Mouse (Mus musculus) adrenal gland, adult 18-20 months (tissue): ENCODE data around the gene Capn8. TPM values are rescaled to one million over a fixed set of nuclear protein-coding genes. Genes with fewer than 3 reads are reported as not detected.
A peak's percentile ranks its signal among the peaks of the same experiment; 100 is the strongest.

ENCODE experiments used
- DNase-seq, 2 experiments: peaks; one replicate each; pipeline ENCODE4 v3.0.0; 2021 to 2022; ENCODE audit warnings: low spot score in 2 of 2
- total RNA-seq, 2 experiments: library from RNA; stranded (reverse); gene quantifications; 1 replicate in 1 of 2; 2 replicates in 1 of 2; pipeline ENCODE4 v1.2.3; 2021

Capn8 gene
- total RNA-seq, 2 experiments from 2014 or later: 0.19 to 0.33 TPM

- no peak for DNase-seq
Observed at GRCm38 (mm10) chr1:182543906-182544305, 20.9 kb upstream of the Capn8 start.

DNA sequence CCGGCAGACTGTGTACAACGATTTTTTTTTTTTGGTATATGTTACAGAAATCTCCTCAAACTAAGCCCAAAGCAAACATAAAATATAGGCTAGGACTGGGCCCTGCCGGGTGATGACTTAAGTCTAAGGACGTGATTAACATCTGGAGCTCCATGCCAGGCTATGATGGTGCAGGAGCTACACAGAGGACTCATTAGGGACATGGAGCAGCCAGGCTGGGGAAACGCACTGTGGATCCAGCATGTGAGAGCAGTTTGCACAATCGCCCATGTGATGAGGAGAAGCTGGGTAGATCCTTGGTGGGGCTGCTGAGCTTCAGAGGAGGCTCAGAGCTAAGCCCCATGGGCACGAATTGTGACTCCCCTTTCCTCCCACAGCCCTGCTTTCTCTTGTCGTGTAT, 14.0 kb upstream of the Capn8 start:
- no peak for DNase-seq

GRCm38 (mm10) chr1:182553649-182554375, 11.0 kb upstream of the Capn8 start:
- peak; percentile 46 to 53 for DNase-seq

DNA sequence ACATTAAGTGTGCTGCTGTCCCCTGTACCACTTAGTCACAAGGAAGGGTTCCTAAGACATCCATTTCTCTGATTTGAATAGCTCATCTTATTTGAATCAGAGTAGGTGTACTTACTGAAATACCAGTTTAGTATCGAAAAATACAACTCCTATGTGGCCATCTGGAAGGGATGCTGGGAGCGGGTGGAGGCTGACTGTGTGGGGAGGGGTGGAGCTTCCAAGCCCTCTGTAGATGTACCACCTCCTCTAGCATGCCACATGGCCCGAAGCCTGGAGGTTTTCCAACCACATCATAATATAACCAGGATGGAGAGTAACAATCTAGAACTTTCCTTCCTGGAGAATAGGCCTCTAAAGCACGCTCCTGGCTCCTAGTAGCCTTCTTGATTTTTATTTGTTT, 6.5 kb upstream of the Capn8 start:
- DNase-seq: no peak

- no peak for DNase-seq
Observed at GRCm38 (mm10) chr1:182559530-182559929, 5.3 kb upstream of the Capn8 start.

GRCm38 (mm10) chr1:182560390-182561098, 4.3 kb upstream of the Capn8 start:
- peak in 1 of 2 experiments; percentile 37 for DNase-seq

DNA sequence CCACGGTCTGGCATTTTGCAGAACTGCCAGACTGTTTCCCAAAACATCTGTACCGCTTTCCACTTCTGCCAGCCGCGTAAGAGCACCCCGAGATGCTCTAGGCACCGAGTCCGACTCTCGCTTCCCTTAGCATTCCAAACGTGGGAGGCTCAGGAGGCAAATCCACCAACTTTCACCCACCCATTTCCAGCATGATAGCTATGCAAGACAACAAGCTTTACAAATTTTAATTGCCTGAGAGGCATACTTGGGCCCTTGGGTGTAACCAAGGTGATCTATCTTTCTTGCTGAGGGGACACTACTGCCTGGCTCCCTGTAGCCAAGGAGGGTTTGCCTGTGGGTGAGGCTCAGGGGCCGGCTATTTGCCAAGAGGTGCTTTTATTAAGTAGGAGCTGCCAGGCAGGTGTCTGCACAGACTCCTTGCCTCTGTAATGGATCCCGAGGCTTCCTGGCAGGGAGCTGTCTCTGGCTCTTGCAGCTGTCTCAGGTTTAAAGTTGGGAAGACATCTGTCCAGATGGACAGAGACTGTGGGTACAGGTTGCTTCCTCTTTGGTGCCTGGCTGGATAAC, 2.8 kb upstream of the Capn8 start:
- DNase-seq: no peak

GRCm38 (mm10) chr1:182562576-182563370, 2.0 kb upstream of the Capn8 start:
- DNase-seq: no peak

DNA sequence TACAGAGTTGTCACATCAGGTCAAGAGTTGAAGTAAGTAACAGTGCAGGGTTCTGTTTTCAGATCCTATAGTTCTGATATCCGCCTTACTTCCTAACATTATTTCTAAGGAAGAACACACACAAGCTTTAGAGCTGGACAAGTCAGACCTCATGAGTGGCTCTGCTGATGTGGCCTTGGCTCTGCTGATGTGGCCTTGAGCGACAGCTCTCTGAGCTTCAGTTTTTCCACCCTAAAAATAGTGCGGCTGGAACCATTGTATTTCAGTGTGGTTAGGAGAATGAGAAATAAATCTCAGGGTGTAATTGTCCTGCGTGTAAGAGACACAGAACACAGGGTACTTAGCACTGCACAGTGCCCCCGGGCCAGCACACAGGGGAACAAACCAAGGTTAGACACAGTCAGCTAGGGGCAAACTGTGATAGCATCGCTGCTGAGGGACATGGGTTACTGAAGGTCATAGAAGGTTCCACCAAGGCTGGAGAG, 586 bp downstream of the Capn8 start:
- DNase-seq: no peak

- no peak for DNase-seq
Observed at GRCm38 (mm10) chr1:182571148-182571547, 6.3 kb downstream of the Capn8 start.

DNA sequence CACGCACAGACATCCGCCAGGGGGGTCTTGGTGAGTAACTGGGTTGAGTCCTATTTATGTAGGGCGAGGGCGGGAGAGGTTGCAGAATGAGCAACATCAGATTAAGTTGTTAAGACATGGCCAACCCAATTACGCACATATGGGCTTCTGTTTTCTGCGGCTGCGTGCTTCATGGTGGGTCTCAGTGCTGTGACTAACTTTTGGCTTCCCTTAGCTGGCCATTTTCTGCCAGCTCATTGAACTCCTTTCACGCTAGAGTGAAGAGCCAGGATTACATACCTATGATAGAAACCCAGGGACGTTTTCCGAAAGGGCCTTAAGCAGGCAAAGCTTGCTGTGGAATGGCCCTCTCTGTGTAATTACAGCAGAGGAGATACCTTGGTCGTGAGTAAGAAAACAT, 7.2 kb downstream of the Capn8 start:
- no peak for DNase-seq

DNA sequence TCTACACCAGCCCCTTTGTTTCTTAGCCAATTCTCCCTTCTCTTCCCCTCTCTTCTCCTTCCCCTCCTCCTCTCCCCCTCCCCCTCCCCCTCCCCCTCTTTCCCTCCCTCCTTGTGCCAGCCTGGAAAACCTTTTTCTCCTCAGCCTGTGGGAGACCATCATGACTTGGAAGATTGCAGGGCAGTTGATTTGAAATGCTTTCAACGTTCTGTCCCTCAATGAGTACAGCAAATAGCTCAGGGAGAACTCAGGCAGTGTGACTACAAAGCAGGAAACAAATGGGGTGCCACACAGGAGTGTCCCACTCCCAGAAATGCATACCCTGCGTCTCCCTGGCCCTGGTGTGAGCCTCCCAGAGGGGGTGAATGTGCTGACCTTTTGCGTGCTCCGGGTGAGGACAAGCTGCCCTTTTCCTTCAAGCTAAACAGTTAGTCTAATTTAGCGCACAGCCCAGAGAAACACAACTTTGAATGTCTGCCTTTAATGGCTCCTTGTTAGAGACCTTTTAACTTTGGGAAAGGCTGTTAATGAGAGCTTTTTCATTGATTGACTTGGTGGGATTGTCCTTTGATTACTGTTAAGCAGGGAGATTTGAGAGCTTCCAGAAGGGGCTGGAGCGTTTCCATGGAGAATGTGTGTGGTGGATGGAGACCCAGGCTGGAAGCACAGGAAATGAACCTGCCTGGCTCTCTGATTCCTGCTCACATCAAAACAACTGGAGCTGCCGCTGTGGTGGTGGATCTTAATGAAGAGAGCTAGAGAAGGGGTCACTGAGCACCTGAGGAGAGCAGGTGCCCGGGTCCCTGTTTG, 9.3 kb downstream of the Capn8 start:
- DNase-seq: no peak

GRCm38 (mm10) chr1:182574666-182575049, 9.9 kb downstream of the Capn8 start:
- DNase-seq: no peak

DNA sequence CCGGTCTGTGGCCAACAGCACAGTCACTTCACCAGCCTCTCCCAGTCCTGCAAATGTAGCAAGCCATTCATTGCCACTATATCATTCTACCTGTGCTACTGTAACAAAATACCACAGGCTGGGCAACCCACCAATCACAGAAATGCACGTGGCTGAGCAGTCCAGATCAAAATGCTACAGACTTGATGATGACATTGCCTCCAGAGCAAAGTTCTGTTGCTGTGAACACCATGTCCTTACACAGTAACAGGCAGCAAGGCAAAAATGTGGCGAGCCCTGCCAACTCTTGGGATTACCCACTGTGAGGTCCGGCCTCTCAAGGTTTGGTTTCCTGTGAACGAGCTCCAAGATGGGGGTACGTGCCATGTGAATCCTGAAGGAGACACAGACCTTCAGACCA, 19.4 kb downstream of the Capn8 start:
- no peak for DNase-seq

GRCm38 (mm10) chr1:182585162-182585840, 20.5 kb downstream of the Capn8 start:
- no peak for DNase-seq

- DNase-seq: no peak
Observed at GRCm38 (mm10) chr1:182587706-182588105, 22.9 kb downstream of the Capn8 start.

DNA sequence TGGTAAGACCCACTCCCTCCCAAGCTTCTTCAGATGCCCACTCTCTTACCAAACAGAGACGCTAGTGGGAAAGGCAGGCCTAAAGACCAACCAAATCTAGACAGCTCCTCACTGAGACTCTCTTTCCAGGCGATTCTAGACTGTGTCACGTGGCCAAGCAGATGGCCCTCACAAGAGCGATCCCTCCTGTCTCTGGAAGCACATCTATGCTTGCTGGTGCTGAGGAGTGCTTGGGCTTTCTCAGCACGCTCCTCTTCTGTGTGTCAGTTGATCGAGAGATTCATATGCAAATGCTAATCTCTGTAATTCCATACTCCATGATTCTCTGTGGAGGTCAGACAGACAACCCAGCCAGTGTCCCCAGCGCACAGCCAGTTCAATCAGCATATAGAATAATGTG, 26.7 kb downstream of the Capn8 start:
- no peak for DNase-seq

DNA sequence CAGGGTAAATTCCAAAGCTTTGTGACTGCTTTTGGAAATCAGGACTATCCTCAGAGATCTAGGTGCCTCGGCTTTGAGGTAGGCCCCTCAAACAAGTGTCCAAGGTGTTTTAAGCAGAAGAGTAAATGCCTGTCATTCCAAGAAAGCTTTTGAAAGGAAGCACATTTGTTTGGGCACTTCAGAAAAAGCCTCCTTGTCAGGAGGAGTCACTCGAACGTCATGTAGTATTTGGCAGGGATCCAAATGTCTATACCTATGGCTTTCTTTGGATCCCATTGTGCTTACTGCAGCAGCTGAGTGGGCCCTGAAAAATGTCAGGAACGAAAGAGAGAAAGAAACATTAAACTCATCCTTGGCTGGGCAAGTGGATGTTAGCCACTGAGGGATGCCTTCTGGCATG, 27.6 kb downstream of the Capn8 start:
- DNase-seq: no peak

GRCm38 (mm10) chr1:182605330-182606150, 40.7 kb downstream of the Capn8 start:
- DNase-seq: no peak
